Mouse (Mus musculus): Measurements from ENCODE around the gene Agap1. TPM values are rescaled to one million over a fixed set of nuclear protein-coding genes. Genes with fewer than 3 reads are reported as not detected.

The Agap1 gene
- polyA plus RNA-seq, 1 experiment from 2014 or later, result 10.8 TPM

DNA sequence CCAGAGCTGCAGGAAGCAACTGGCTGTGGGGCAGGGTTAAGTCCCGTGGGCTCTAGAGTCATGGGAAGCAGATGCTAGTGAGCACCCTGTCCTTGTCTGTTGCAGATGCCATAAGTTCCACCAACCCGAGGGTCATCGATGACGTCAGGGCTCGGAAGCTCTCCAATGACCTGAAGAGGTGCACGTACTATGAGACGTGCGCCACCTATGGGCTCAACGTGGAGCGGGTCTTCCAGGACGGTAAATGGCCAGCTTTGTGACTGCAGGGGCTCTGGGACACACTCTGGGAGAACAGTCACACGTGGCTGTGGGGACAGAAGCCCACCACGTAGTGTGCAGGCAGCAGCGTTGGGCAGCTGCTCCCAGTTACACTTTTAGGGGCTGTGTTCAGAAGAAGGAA is 179.4 kb downstream of the Agap1 start:
- H3K36me3 ChIP-seq (ENCODE audit: control insufficient read depth, insufficient read depth, low read length), result peaks cover 3% of the 10 kb centered on the region; the same call in 1 of the 2 replicates
- WGBS (ENCODE audit: insufficient replicate concordance), result 70% methylated on average over 14 of the region's 14 CpGs
- H3K9me3 ChIP-seq (replicated peaks; ENCODE audit: control insufficient read depth, low read length), result no peaks in the 10 kb centered on the region
- H3K9ac ChIP-seq (ENCODE audit: low read depth, low read length), result no peak overlapping the region
- no peaks in the 10 kb centered on the region for H3K27me3 ChIP-seq (ENCODE audit: control insufficient read depth, insufficient read depth, low read length)
- H3K4me2 ChIP-seq, result no peak overlapping the region
- no peak overlapping the region for H3K4me3 ChIP-seq (ENCODE audit: low read depth, low read length)
- H3K4me1 ChIP-seq (ENCODE audit: control insufficient read depth, insufficient read depth, low read length), result peaks cover 10% of the 10 kb centered on the region
- ATAC-seq (replicated peaks; ENCODE audit: insufficient number of reproducible peaks, low FRiP score, low TSS enrichment), result no peak
- H3K27ac ChIP-seq (ENCODE audit: low read depth, low read length), result no peak overlapping the region

DNA sequence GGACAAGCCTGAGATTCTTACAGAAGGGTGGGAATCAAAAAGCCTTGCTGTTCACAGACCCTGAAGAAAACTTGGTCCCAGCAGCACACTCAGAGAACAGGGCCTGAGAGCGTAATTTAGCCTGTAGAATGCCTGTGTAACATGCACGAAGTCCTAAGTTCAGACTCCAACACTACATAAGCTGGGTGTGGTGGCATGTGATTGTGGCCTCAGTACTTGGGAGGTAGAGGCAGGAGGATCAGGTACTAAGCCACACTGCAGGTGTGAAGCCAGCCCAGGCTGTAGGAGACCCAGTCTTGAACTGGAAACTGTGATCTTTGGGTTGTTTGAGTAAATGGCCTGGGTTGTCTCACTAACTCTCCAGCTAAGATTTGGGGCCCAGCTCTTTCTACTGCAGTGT is 180.5 kb downstream of the Agap1 start:
- no peaks in the 10 kb centered on the region for H3K9me3 ChIP-seq (replicated peaks; ENCODE audit: control insufficient read depth, low read length)
- no peak overlapping the region for H3K4me3 ChIP-seq (ENCODE audit: low read depth, low read length)
- WGBS (ENCODE audit: insufficient replicate concordance), result 88% methylated on average over 2 of the region's 2 CpGs
- no peak overlapping the region for H3K4me2 ChIP-seq
- H3K27ac ChIP-seq (ENCODE audit: low read depth, low read length), result no peak overlapping the region
- no peak for ATAC-seq (replicated peaks; ENCODE audit: insufficient number of reproducible peaks, low FRiP score, low TSS enrichment)
- H3K9ac ChIP-seq (ENCODE audit: low read depth, low read length), result no peak overlapping the region
- no peaks in the 10 kb centered on the region for H3K27me3 ChIP-seq (ENCODE audit: control insufficient read depth, insufficient read depth, low read length)
- peaks cover 10% of the 10 kb centered on the region for H3K4me1 ChIP-seq (ENCODE audit: control insufficient read depth, insufficient read depth, low read length)
- peaks cover 3% of the 10 kb centered on the region; the same call in 1 of the 2 replicates for H3K36me3 ChIP-seq (ENCODE audit: control insufficient read depth, insufficient read depth, low read length)

DNA sequence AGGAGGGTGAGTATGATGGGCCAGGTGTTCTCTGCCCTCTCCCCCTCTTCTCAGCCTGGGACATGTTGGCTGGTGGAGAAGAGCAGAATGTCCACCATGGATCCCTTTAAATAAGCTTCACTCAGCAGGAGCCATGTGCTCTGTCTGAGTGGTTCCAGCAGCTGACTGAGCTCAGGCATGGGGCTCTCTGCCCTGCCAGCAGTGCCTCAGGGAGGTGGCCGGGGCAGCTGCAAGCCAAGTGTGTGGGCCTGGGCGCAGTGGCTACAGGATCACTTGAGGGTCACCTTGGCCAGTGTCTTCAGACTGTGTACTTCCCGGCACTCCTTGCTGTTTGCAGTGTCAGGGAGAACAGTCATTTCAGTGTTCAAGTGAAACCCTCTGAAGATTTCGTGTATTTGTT is 183.1 kb downstream of the Agap1 start:
- H3K36me3 ChIP-seq (ENCODE audit: control insufficient read depth, insufficient read depth, low read length), result peaks cover 3% of the 10 kb centered on the region; the same call in 1 of the 2 replicates
- no peaks in the 10 kb centered on the region for H3K9me3 ChIP-seq (replicated peaks; ENCODE audit: control insufficient read depth, low read length)
- no peak overlapping the region for H3K9ac ChIP-seq (ENCODE audit: low read depth, low read length)
- peak overlapping the region; percentile 7; the same call in 1 of the 2 replicates for H3K27ac ChIP-seq (ENCODE audit: low read depth, low read length)
- no peak overlapping the region for H3K4me2 ChIP-seq
- WGBS (ENCODE audit: insufficient replicate concordance), result 81% methylated on average over 4 of the region's 4 CpGs
- no peaks in the 10 kb centered on the region for H3K27me3 ChIP-seq (ENCODE audit: control insufficient read depth, insufficient read depth, low read length)
- H3K4me1 ChIP-seq (ENCODE audit: control insufficient read depth, insufficient read depth, low read length), result peaks cover 10% of the 10 kb centered on the region
- no peak for ATAC-seq (replicated peaks; ENCODE audit: insufficient number of reproducible peaks, low FRiP score, low TSS enrichment)
- H3K4me3 ChIP-seq (ENCODE audit: low read depth, low read length), result no peak overlapping the region

DNA sequence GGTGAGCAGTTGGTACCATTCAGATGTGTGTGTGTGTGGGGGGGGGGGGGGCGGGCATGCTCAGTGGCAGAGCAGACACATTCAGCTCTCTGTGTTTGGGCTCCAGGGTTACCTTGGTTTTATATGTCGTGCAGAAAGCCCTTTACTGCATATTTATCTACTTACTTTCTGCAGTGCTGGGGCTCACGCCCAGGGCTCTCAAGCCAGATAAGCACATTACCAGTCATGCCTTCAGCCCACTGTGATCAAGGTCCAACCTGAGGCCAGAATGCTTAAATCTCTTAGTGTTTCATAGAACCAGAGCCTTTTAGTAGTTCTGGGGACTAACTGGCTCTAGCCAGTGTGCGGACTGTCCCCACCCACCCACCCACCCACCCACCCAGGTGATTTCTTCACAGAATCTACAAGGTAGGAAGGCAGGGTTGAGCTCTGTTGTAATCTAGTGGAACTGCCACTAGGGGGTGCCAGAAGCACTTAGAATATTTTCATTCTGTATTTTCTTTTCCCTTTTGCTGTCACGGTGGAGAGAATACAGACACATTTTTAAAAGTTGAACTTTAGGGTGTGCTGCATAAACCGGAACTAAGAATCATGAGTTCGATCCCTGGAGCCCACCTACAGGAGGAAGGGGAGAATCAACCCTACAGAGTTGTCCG is 189.0 kb downstream of the Agap1 start:
- Histone ChIP-seq H3K4me3 (ENCODE audit: low read depth, low read length) (no peak overlapping the region), H3K4me1 (ENCODE audit: control insufficient read depth, insufficient read depth, low read length) (peaks cover 8% of the 10 kb centered on the region), H3K4me2 (peak overlapping the region; percentile 22), H3K27me3 (ENCODE audit: control insufficient read depth, insufficient read depth, low read length) (no peaks in the 10 kb centered on the region), H3K9ac (ENCODE audit: low read depth, low read length) (no peak overlapping the region; the same call in 1 of the 2 replicates), H3K27ac (ENCODE audit: low read depth, low read length) (peak overlapping the region; percentile 50; the same call in 1 of the 2 replicates), H3K9me3 (replicated peaks; ENCODE audit: control insufficient read depth, low read length) (no peaks in the 10 kb centered on the region), H3K36me3 (ENCODE audit: control insufficient read depth, insufficient read depth, low read length) (no peaks in the 10 kb centered on the region)
- ATAC-seq (replicated peaks; ENCODE audit: insufficient number of reproducible peaks, low FRiP score, low TSS enrichment), result no peak
- 59% methylated on average over 8 of the region's 8 CpGs for WGBS (ENCODE audit: insufficient replicate concordance)

DNA sequence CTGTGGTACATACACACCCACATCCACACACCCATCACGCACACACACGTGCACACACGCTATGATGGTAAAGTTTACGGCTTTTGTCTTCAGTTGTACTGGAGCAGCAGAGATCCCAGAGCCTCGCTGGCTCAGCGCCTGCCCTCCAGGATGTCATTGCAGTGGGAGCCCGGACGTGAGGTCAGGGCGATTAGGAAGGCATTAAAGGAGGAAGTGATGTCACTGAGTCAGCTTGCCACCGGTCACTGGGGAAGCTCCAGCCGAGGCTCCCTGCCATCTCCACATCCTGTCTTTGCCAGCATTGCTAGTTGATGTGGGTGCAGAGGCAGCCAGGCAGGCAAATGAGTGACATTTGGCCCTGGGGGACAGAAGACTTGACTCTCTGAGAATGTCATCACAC is 189.5 kb downstream of the Agap1 start:
- WGBS (ENCODE audit: insufficient replicate concordance), result 65% methylated on average over 11 of the region's 11 CpGs
- Histone ChIP-seq H3K4me2 (peak overlapping the region; percentile 22), H3K27ac (ENCODE audit: low read depth, low read length) (peak overlapping the region; percentile 50; the same call in 1 of the 2 replicates)

DNA sequence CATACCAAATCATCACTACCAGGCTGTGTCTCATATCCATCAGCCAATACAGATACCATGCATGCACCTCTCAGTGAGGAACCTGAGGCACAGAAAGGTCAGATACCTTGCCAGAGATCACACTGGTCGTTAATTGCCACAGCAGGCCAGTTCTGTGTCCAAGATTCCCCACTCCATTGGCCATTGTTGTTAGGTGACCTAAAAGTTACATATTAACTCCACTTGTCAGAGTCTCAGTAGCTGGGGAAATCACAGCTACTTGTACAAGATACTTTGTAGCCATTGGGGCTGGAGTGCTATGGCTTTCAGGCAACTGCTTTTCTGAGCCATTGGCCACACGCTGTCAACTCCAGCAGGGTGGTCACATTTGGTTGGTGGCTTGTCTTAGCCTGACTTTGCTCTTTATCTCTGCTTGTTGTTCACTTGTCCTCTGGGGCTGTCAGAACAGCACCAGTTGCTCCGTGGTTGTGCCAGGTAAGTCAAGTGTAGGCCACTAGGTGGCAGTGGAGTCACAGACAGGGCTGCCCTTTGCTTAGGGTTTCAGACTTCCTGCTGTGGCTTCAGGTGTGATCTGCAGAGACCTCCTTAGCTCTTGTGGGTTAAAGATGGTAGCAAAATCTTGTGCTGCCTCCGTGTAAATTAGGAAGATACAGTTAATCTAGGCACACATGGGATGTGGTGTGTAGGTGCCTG is 191.9 kb downstream of the Agap1 start:
- H3K4me3 ChIP-seq (ENCODE audit: low read depth, low read length), result no peak overlapping the region

More for the DNA sequence above, 189.5 kb downstream of the Agap1 start:
- no peak for ATAC-seq (replicated peaks; ENCODE audit: insufficient number of reproducible peaks, low FRiP score, low TSS enrichment)
- peaks cover 8% of the 10 kb centered on the region for H3K4me1 ChIP-seq (ENCODE audit: control insufficient read depth, insufficient read depth, low read length)
- no peaks in the 10 kb centered on the region for H3K36me3 ChIP-seq (ENCODE audit: control insufficient read depth, insufficient read depth, low read length)
- H3K4me3 ChIP-seq (ENCODE audit: low read depth, low read length), result no peak overlapping the region
- no peaks in the 10 kb centered on the region for H3K27me3 ChIP-seq (ENCODE audit: control insufficient read depth, insufficient read depth, low read length)
- no peak overlapping the region; the same call in 1 of the 2 replicates for H3K9ac ChIP-seq (ENCODE audit: low read depth, low read length)
- H3K9me3 ChIP-seq (replicated peaks; ENCODE audit: control insufficient read depth, low read length), result no peaks in the 10 kb centered on the region

DNA sequence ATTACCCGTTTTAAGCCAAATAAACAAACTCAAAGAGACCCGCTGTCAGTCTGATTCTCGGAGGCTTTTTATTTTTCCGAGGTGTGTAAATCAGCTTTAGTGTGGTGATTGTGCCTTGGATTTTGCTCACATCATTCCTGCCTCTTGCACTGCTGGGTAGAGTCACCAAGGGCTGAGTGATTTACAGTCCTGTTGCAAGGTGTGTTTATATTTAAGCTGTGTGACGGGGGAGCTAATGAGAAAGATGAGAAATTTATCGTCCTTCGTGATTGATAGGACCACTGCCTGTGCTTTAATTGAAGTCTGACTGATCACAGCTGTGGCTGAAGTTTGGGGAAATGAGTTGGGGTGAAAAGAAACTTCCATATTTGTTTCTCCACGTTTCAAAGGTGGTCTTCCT is 192.9 kb downstream of the Agap1 start:
- H3K9ac ChIP-seq (ENCODE audit: low read depth, low read length), result no peak overlapping the region
- no peak overlapping the region for H3K4me3 ChIP-seq (ENCODE audit: low read depth, low read length)
- H3K27me3 ChIP-seq (ENCODE audit: control insufficient read depth, insufficient read depth, low read length), result no peaks in the 10 kb centered on the region
- H3K9me3 ChIP-seq (replicated peaks; ENCODE audit: control insufficient read depth, low read length), result no peaks in the 10 kb centered on the region
- no peak for ATAC-seq (replicated peaks; ENCODE audit: insufficient number of reproducible peaks, low FRiP score, low TSS enrichment)
- H3K27ac ChIP-seq (ENCODE audit: low read depth, low read length), result no peak overlapping the region
- WGBS (ENCODE audit: insufficient replicate concordance), result 77% methylated on average over 8 of the region's 8 CpGs
- H3K4me1 ChIP-seq (ENCODE audit: control insufficient read depth, insufficient read depth, low read length), result peaks cover 8% of the 10 kb centered on the region
- no peak overlapping the region for H3K4me2 ChIP-seq
- H3K36me3 ChIP-seq (ENCODE audit: control insufficient read depth, insufficient read depth, low read length), result no peaks in the 10 kb centered on the region

More for the DNA sequence above, 191.9 kb downstream of the Agap1 start:
- Histone ChIP-seq H3K27me3 (ENCODE audit: control insufficient read depth, insufficient read depth, low read length) (no peaks in the 10 kb centered on the region), H3K4me2 (no peak overlapping the region), H3K4me1 (ENCODE audit: control insufficient read depth, insufficient read depth, low read length) (peaks cover 8% of the 10 kb centered on the region), H3K36me3 (ENCODE audit: control insufficient read depth, insufficient read depth, low read length) (no peaks in the 10 kb centered on the region), H3K9me3 (replicated peaks; ENCODE audit: control insufficient read depth, low read length) (no peaks in the 10 kb centered on the region), H3K27ac (ENCODE audit: low read depth, low read length) (no peak overlapping the region), H3K9ac (ENCODE audit: low read depth, low read length) (no peak overlapping the region)
- no peak for ATAC-seq (replicated peaks; ENCODE audit: insufficient number of reproducible peaks, low FRiP score, low TSS enrichment)
- 22% methylated on average over 4 of the region's 4 CpGs for WGBS (ENCODE audit: insufficient replicate concordance)

DNA sequence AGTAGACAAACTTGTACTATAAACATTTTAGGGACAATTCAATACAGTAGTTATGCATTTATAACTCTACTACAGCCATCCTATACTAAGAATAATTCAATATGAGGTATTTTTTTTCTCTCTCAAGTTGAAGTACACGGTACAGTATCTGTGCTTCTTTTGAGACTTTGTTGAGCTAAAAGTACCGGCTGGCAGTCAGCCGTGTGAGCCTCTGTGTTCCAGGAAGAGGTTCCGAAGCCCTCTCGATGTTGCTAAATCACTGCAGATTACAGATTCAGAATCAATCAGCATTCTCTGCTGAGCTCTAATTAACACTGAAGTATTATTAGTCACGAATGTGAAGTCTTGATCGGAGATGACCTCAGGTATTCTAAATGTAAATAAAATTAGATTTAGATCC is 196.0 kb downstream of the Agap1 start:
- no peak overlapping the region for H3K4me3 ChIP-seq (ENCODE audit: low read depth, low read length)
- H3K36me3 ChIP-seq (ENCODE audit: control insufficient read depth, insufficient read depth, low read length), result no peaks in the 10 kb centered on the region
- peaks cover 3% of the 10 kb centered on the region; the same call in 1 of the 2 replicates for H3K4me1 ChIP-seq (ENCODE audit: control insufficient read depth, insufficient read depth, low read length)
- no peaks in the 10 kb centered on the region for H3K27me3 ChIP-seq (ENCODE audit: control insufficient read depth, insufficient read depth, low read length)
- no peaks in the 10 kb centered on the region for H3K9me3 ChIP-seq (replicated peaks; ENCODE audit: control insufficient read depth, low read length)
- no peak for ATAC-seq (replicated peaks; ENCODE audit: insufficient number of reproducible peaks, low FRiP score, low TSS enrichment)
- 87% methylated on average over 7 of the region's 7 CpGs for WGBS (ENCODE audit: insufficient replicate concordance)
- no peak overlapping the region for H3K27ac ChIP-seq (ENCODE audit: low read depth, low read length)
- no peak overlapping the region for H3K9ac ChIP-seq (ENCODE audit: low read depth, low read length)
- no peak overlapping the region for H3K4me2 ChIP-seq

Data from heart, embryonic 11.5 days (tissue).